Mouse (Mus musculus): ENCODE measurements at regions not wholly inside any gene's neighbourhood (a gene's known extent, or its start where the extent isn't known, plus 50 kb on each side); places are given as distances from the start of the nearest gene placed in this dataset.
"Not testable (repeated sequence)": the region's sequence is repeated elsewhere in the genome, so short reads cannot be mapped to it uniquely, and the experiment has no call there.

DNA sequence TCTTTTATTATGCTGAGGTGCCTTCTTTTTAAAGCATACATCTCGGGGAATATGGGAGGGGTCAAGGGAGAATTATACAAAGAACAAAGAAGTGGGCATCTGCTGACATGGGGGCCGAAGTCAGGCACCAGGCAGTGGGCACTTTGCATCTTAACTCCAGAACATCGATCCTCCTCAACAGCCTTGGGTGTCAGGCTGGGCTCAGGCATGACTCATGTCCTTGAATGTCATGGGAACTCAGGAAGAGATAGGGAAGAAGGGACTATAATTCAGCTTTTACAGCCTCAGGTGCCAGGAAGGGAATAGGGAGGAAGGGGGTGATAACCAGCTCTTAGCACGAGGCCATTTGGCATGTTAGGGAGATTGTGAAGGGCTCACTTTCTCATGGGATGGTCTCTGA lies 85.6 kb upstream of the Ptprz1 start:
- not testable (repeated sequence) for H3K36me3 ChIP-seq; H3K4me1 ChIP-seq; H3K27me3 ChIP-seq; H3K27ac ChIP-seq; ATAC-seq (ENCODE audit: low FRiP score, low read depth); H3K4me2 ChIP-seq (replicated peaks); H3K9me3 ChIP-seq; H3K4me3 ChIP-seq; H3K9ac ChIP-seq
- WGBS, result 44% methylated on average over 4 of the region's 4 CpGs

DNA sequence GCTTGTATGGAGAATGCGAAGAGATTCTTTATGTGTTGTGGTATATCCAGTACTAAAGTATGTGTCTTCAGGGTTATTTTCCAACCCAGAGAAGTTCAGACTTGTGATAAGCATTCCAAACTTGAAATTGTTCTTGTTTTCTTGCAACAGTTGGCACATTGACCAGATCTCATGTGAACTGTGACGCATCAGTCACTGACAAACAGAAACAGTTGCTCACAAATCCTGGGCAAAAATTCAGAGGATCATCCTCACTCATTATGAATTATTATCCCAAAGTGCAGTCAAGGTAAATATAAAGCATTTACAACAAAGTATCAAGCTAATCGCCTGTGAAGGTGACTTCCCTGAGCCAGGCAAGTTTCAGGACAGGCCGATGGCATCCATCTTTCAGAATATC lies 83.5 kb upstream of the Ptprz1 start:
- Histone ChIP-seq H3K9me3 (no peaks in the 10 kb centered on the region), H3K27ac (no peak overlapping the region), H3K36me3 (no peaks in the 10 kb centered on the region), H3K4me1 (peaks cover 8% of the 10 kb centered on the region; the same call in 1 of the 2 replicates), H3K27me3 (no peaks in the 10 kb centered on the region), H3K9ac (no peak overlapping the region), H3K4me3 (no peak overlapping the region), H3K4me2 (replicated peaks) (no peak overlapping the region)
- no peak for ATAC-seq (ENCODE audit: low FRiP score, low read depth)
- 90% methylated on average over 4 of the region's 4 CpGs for WGBS

DNA sequence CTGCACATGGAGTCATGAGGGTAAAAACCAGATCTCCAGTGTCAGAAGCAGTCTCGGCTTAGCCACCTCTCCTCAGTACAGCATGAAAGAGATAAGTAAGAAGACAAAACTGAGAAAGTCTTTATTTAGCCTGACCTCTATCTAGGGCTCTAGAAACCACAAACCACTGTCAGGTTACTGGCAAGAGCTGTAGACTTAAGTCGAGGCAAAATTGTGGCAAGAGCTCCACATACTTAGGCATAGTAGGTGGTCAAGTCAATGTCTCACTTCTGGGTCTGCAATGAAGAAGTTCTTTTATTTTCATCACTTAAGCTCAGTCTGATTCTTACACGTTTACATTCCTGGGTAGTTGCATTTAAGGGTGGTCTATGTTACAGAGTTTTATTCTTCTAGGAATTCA lies 82.7 kb upstream of the Ptprz1 start:
- H3K4me3 ChIP-seq, result no peak overlapping the region
- H3K36me3 ChIP-seq, result no peaks in the 10 kb centered on the region
- no peak overlapping the region for H3K9ac ChIP-seq
- WGBS, result 71% methylated on average over 3 of the region's 3 CpGs
- no peak overlapping the region for H3K4me2 ChIP-seq (replicated peaks)
- H3K27ac ChIP-seq, result no peak overlapping the region
- no peaks in the 10 kb centered on the region for H3K27me3 ChIP-seq
- no peak for ATAC-seq (ENCODE audit: low FRiP score, low read depth)
- H3K4me1 ChIP-seq, result peaks cover 8% of the 10 kb centered on the region; the same call in 1 of the 2 replicates
- no peaks in the 10 kb centered on the region for H3K9me3 ChIP-seq

DNA sequence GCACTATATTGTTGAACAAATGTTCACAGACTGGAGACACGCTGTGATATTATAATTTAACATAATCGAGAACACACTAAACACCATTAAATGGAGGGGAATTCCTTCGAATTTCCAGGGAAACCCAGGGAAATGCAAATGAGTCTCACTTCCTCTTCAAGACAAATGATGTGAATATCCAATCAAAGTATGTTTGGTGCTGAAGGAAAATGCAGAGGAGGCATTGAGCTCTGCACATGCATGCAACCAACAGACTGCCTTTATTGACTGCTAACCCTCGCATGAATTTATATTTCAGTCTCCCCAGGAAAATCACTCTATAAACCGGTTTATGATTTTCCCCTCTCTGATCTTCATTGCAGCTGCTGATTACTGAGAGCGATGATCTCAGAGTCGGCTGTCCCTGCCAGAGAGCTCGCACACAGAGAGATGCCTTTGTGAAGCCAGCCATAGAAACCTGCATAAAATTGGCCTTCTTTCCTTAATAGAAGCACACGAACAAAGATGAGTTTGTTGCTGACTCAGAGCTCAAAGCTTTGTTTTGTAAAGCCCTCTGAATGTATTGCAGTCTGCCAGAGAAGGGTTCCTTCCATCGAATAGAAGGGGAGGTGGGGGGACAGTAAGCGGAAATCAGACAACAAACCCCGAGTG lies 81.1 kb upstream of the Ptprz1 start:
- Histone ChIP-seq H3K4me2 (replicated peaks) (peak overlapping the region; percentile 30), H3K36me3 (no peaks in the 10 kb centered on the region), H3K4me3 (no peak overlapping the region), H3K9me3 (no peaks in the 10 kb centered on the region), H3K4me1 (peaks cover 8% of the 10 kb centered on the region; the same call in 1 of the 2 replicates), H3K9ac (no peak overlapping the region), H3K27ac (no peak overlapping the region), H3K27me3 (no peaks in the 10 kb centered on the region)
- peak; percentile 71 for ATAC-seq (ENCODE audit: low FRiP score, low read depth)
- 38% methylated on average over 12 of the region's 12 CpGs for WGBS

DNA sequence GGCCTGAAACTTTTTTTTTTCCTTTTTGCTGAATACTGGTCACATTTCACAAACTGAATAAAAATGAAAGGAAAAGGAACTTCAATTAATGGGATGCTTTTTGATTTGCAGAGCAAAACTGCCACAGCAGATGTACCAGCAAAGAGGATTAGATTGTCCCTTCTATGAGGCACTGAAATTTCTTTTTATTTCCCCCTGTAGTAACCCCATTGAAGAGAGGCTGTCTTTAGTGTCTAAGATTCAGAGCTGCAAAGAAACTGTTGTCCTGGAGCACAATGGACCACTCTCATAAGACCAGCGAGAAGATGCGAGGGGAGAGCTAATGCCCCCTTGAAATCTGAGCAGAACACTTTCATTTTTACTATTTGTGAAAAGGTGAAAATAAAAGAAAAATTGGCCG lies 80.5 kb upstream of the Ptprz1 start:
- 70% methylated on average over 3 of the region's 3 CpGs for WGBS
- Histone ChIP-seq H3K36me3 (no peaks in the 10 kb centered on the region), H3K9ac (no peak overlapping the region), H3K4me1 (peaks cover 8% of the 10 kb centered on the region; the same call in 1 of the 2 replicates), H3K9me3 (no peaks in the 10 kb centered on the region), H3K4me2 (replicated peaks) (peak overlapping the region; percentile 30), H3K27ac (no peak overlapping the region), H3K27me3 (no peaks in the 10 kb centered on the region), H3K4me3 (no peak overlapping the region)
- ATAC-seq (ENCODE audit: low FRiP score, low read depth), result no peak

DNA sequence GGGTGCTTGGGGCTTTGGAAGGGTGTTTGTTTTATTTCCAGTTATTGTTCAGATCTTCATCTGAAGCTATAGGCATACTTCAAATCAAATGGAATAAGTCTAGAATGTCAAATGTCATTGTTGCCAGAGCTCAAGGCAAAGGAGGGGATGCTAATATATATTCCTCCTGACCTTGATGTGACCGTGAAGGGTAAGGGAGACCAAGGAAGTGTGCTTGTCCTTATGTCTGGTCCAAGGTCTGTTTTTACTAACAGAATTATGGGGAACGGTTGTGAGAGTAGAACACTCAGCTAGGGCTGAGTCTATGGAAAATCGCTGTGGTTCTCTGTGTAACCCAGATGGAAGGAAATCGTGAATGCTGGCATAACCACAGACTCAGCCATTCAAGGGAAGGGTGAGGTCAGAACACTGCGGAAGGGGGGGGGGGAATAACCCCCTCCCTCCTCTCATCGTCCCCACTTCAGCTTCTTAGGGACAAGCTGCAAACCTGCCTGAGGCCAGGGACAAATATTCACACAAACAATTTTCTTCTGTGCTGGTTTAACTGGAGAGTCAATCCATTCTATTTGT lies 79.9 kb upstream of the Ptprz1 start:
- Histone ChIP-seq H3K9ac (no peak overlapping the region), H3K4me2 (replicated peaks) (no peak overlapping the region), H3K4me3 (no peak overlapping the region), H3K27me3 (no peaks in the 10 kb centered on the region), H3K4me1 (peaks cover 8% of the 10 kb centered on the region; the same call in 1 of the 2 replicates), H3K36me3 (no peaks in the 10 kb centered on the region), H3K9me3 (no peaks in the 10 kb centered on the region), H3K27ac (no peak overlapping the region)
- peak; percentile 54 for ATAC-seq (ENCODE audit: low FRiP score, low read depth)
- 53% methylated on average over 6 of the region's 6 CpGs for WGBS

DNA sequence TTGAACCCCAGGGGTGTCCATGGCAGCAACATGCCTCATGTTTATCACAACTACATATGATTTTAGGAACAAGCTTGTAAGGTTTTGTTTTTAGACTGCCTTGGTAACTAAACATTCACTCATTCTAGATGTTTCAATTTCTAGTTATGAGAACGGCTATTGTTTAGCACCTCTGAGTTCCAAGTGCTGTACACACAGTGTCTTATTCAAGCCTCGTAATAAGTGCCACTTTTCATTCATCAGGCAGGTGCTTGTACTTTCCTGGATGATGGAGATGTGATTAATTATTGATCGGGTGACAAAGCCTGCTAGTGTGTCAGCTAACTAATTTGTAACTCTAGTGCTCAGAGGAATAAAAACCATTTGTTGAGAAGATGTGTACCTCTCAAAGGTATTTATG lies 73.4 kb upstream of the Ptprz1 start:
- WGBS, result 78% methylated on average over 3 of the region's 3 CpGs
- H3K4me2 ChIP-seq (replicated peaks), result no peak overlapping the region
- no peaks in the 10 kb centered on the region for H3K27me3 ChIP-seq
- no peaks in the 10 kb centered on the region for H3K36me3 ChIP-seq
- no peak overlapping the region for H3K27ac ChIP-seq
- H3K4me1 ChIP-seq, result no peaks in the 10 kb centered on the region
- no peaks in the 10 kb centered on the region for H3K9me3 ChIP-seq
- no peak overlapping the region for H3K4me3 ChIP-seq
- ATAC-seq (ENCODE audit: low FRiP score, low read depth), result no peak
- no peak overlapping the region for H3K9ac ChIP-seq

DNA sequence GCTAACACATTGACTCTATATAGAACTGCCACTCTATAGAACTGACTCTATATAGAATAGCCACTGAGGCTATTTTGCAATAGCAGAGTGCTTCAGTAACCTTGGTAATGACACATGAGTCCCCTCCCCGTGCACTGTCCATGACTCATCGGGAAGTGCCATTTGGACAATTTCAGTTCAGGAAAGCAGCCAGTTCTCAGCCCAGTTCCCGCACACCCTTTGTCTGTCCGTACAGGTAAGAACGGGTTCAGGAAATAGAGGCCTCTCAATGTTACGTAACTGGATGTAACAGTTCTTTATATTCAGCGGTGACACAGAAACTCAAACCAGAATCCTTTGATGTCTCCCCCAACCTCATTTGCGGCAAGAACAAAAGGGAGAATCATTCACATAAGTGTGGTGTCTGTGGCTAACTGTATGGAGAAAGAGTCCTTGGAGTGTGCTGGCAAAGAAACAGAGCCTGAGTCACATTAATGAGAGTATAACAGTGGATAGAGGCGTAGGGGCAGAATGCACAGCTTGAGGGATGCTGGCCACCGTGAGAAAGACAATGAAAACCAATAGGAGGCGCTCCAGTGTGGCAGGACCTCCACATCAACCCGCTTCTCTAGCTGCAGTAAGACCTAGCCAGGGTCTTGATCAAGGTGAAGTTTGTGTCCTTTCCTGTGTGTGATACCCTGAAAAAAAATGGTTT lies 72.8 kb upstream of the Ptprz1 start:
- Histone ChIP-seq H3K27ac (no peak overlapping the region), H3K27me3 (no peaks in the 10 kb centered on the region), H3K4me2 (replicated peaks) (no peak overlapping the region), H3K9me3 (no peaks in the 10 kb centered on the region), H3K36me3 (no peaks in the 10 kb centered on the region), H3K4me3 (no peak overlapping the region), H3K9ac (no peak overlapping the region), H3K4me1 (no peaks in the 10 kb centered on the region)
- ATAC-seq (ENCODE audit: low FRiP score, low read depth), result no peak
- 67% methylated on average over 12 of the region's 12 CpGs for WGBS

DNA sequence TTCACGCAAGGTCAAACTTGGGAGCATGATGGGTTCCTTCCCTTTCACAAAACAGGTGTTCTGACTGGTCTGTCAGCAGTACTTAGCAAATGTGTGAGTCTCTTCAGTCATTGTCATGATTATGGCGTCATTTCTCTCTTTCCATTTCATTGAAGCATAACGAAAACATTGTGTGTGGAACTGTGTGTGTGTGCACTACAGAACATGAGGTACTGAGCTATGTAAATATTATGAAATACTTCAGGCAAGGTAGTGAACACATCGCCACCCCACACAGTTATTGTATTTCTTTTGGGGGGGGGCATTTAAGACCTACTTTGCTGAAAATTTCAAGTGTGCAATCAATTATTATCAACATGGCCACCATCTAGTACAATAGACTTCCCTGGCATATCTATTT lies 71.4 kb upstream of the Ptprz1 start:
- Histone ChIP-seq H3K9me3 (no peaks in the 10 kb centered on the region), H3K4me2 (replicated peaks) (no peak overlapping the region), H3K4me1 (no peaks in the 10 kb centered on the region), H3K9ac (no peak overlapping the region), H3K27ac (no peak overlapping the region), H3K36me3 (no peaks in the 10 kb centered on the region), H3K4me3 (no peak overlapping the region), H3K27me3 (no peaks in the 10 kb centered on the region)
- 89% methylated on average over 4 of the region's 4 CpGs for WGBS
- no peak for ATAC-seq (ENCODE audit: low FRiP score, low read depth)

DNA sequence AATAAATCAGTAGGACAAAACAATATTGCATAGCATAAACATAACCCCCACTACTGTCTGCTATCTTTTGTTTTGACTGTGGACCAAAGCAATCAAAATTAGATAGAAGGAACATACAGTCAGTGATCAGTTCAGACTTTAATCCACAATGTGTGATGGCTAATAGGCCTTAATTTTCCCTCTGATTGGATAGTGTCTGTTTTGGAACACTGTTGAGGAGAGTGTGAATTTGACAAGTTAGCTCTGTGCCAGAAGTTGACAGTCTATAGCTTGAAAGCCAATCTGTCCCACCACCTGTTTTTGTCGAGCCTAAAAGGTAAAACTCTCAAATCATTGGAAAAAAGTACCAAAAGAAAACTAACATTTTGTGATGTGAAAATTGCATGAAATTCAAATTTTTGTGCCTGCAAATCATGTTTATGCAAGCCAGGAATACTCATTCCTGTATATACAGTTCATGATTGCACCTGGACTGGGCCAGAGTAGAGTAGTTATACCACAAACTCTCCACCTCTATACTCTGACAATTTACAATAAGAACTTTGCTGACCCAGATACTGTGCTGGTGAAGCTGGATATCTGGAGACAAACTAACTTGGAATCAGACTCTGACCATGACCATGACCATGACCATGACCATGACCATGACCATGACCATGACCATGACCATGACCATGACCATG lies 50.1 kb upstream of the Ptprz1 start:
- Histone ChIP-seq H3K9ac (no peak overlapping the region), H3K27ac (no peak overlapping the region), H3K4me1 (no peaks in the 10 kb centered on the region), H3K36me3 (no peaks in the 10 kb centered on the region), H3K9me3 (no peaks in the 10 kb centered on the region), H3K27me3 (no peaks in the 10 kb centered on the region), H3K4me2 (replicated peaks) (no peak overlapping the region), H3K4me3 (no peak overlapping the region)
- WGBS, result 80% methylated on average over 1 of the region's 1 CpGs
- no peak for ATAC-seq (ENCODE audit: low FRiP score, low read depth)
